Mouse (Mus musculus): ENCODE data around the gene Rad51b. TPM values are rescaled to one million over a fixed set of nuclear protein-coding genes. Genes with fewer than 3 reads are reported as not detected.

Rad51b gene
- polyA plus RNA-seq, 1 experiment from 2014 or later: 4.3 TPM

DNA sequence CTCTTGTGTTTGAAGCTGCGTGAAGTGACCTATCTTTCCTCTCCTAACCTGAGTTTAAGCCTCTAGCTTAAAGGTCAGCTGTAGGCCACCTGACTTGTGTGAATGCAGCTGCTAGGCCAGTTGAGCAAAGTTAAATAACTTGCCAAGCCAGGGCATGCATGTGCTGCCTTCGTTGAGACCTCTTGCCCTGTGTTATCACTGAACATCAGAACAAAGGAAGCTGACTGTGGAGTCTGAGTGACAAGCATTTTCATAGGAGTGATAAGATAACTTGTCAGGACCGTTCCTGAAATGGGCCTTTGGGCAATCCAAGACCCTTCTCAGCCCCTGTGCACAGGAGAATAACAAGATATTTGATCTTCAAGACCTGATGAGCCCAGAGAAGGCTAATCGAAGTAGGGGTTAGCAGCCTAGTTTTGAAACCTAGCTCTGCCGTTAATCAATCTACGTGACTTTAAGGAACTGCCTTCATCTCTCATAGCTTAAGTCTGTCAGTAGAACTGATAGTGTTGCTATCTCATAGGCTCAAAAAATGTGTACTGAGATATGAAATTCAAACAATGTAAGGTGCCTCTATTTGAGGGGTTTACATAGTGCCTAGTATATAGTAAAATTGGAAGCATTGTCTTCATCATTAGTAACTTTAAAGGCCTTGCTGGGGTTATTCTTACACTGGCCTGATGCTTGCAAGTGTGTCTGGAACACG lies 465.6 kb downstream of the Rad51b start:
- Histone ChIP-seq H3K27me3 (no peaks in the 10 kb centered on the region), H3K4me2 (no peak overlapping the region), H3K36me3 (replicated peaks) (no peaks in the 10 kb centered on the region), H3K4me3 (replicated peaks) (no peak overlapping the region), H3K27ac (replicated peaks) (peak overlapping the region; percentile 46; the same call in 1 of the 2 replicates), H3K9me3 (replicated peaks) (no peaks in the 10 kb centered on the region), H3K4me1 (replicated peaks) (peaks cover 36% of the 10 kb centered on the region), H3K9ac (no peak overlapping the region)
- peak; percentile 63; the same call in 1 of the 2 replicates for ATAC-seq (ENCODE audit: insufficient read depth)
- 17% methylated on average over 7 of the region's 7 CpGs for WGBS (ENCODE audit: insufficient replicate concordance)

DNA sequence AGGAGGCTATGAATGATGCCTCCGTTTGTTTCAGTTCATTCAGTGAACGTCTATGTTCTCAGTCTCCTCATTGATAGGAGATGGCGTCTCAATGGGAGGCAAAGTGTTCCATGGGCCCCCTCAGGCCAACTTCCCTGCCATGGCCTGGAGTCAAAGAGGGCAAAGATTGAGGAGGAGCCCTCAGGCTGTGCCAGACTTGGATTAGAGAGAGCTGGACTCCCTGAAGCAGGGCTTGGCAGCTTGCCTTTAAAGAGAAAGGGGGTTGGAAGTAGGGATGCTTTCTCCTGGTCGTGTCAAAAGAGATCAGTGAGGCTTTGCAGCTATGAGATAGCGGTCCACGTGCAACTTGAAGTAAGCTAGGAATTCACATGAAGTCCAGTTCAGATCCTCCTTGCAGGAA lies 469.0 kb downstream of the Rad51b start:
- H3K27me3 ChIP-seq: no peaks in the 10 kb centered on the region
- no peak overlapping the region for H3K9ac ChIP-seq
- no peak overlapping the region for H3K4me3 ChIP-seq (replicated peaks)
- H3K4me1 ChIP-seq (replicated peaks): peaks cover 30% of the 10 kb centered on the region
- H3K4me2 ChIP-seq: no peak overlapping the region
- H3K9me3 ChIP-seq (replicated peaks): no peaks in the 10 kb centered on the region
- WGBS (ENCODE audit: insufficient replicate concordance): 63% methylated on average over 6 of the region's 6 CpGs
- no peak overlapping the region for H3K27ac ChIP-seq (replicated peaks)
- no peaks in the 10 kb centered on the region for H3K36me3 ChIP-seq (replicated peaks)
- ATAC-seq (ENCODE audit: insufficient read depth): no peak

DNA sequence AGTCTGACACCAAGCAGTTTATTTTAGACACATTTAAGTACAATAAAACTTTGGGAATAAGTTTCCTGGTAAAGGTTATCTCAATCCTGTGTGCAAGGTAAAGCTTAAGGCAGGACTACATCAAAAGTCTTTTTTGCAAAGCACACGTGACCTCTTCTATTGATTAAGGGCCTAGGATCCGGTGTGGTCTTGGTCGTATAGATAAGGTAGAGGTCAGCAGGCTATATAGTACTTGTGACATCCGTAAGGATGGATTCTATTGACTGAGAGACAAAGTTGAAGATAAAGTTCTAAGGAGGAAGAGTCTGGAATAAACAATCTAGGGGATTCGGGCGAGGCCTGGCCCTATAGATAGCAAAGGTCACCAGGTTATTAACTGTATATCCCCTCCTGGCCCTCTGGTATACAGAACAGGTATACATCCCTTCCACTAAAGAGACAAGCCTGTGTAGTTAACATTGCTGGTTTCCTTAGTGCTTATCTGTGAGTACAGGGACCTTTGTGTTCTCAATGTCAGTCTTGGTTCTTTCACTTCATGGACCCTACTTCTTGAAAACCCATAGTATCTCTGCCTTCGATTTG lies 471.8 kb downstream of the Rad51b start:
- Histone ChIP-seq H3K4me3 (replicated peaks) (no peak overlapping the region), H3K27ac (replicated peaks) (no peak overlapping the region), H3K4me1 (replicated peaks) (peaks cover 14% of the 10 kb centered on the region), H3K9ac (no peak overlapping the region), H3K4me2 (no peak overlapping the region), H3K9me3 (replicated peaks) (no peaks in the 10 kb centered on the region), H3K36me3 (replicated peaks) (no peaks in the 10 kb centered on the region; the same call in 1 of the 2 replicates), H3K27me3 (no peaks in the 10 kb centered on the region)
- ATAC-seq (ENCODE audit: insufficient read depth): no peak
- WGBS (ENCODE audit: insufficient replicate concordance): 40% methylated on average over 7 of the region's 7 CpGs

DNA sequence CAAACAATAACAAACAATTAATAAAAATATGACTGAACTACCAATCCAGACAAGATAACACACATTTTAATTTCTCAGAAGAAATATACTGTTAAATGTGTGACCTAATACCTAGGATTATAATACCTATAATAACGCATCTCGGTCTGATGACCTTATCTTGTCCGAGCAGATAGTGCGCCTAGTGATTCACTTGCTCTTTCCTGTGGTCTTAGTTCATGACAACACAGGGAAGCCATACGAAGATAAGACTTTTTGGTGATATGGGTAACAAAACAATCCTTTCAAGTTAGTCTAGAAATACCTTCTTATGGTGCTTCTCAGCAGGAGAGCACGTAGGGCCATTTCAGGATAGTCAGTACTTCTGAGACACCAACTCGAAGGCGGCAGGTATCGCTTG lies 472.7 kb downstream of the Rad51b start:
- Histone ChIP-seq H3K4me3 (replicated peaks) (no peak overlapping the region), H3K27ac (replicated peaks) (no peak overlapping the region), H3K4me1 (replicated peaks) (peaks cover 14% of the 10 kb centered on the region), H3K9ac (no peak overlapping the region), H3K36me3 (replicated peaks) (no peaks in the 10 kb centered on the region; the same call in 1 of the 2 replicates), H3K9me3 (replicated peaks) (no peaks in the 10 kb centered on the region), H3K27me3 (no peaks in the 10 kb centered on the region), H3K4me2 (no peak overlapping the region)
- 37% methylated on average over 9 of the region's 9 CpGs for WGBS (ENCODE audit: insufficient replicate concordance)
- 0 out of 2 replicates have a peak, but pooled peaks have one; percentile 25 for ATAC-seq (ENCODE audit: insufficient read depth)

DNA sequence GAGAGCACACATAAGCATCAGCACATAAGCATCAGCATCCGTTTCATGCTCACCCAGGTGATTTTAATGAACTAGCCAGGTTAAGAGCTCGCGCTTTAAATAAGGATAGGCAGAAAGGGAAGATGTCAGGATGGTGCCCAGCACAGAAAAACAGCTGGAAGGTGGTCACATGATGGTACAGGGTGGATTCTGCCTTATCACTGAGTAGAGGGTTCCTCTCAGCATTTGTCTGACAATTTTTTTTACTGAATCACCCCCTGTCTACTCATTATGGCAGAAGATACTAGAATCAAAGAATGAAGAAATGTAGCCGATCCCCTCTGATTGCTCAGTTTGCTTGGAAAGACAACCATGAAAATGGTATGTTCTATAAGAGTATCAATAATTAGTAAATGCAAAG lies 474.1 kb downstream of the Rad51b start:
- no peaks in the 10 kb centered on the region; the same call in 1 of the 2 replicates for H3K36me3 ChIP-seq (replicated peaks)
- no peak for ATAC-seq (ENCODE audit: insufficient read depth)
- WGBS (ENCODE audit: insufficient replicate concordance): 80% methylated on average over 4 of the region's 4 CpGs

DNA sequence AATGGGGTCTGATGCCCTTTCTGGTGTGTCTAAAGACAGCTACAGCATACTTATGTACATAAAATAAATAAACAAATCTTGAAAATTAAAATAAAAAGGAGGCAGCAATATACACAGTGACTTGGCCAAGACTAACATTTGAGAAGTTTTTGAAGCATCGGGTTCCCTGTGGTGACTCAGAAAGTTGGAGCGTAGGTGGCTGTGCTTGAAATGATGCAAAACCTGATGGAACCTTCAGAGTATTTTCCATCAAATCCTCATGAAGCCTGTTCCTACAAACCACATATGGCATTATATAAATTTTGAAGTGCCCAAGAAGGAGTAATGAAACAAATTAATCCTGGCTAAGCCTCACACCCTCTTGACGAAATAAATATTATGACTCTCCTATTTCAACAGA lies 474.7 kb downstream of the Rad51b start:
- peaks cover 14% of the 10 kb centered on the region for H3K4me1 ChIP-seq (replicated peaks)
- no peak overlapping the region for H3K4me2 ChIP-seq
- WGBS (ENCODE audit: insufficient replicate concordance): 78% methylated on average over 3 of the region's 3 CpGs
- H3K9me3 ChIP-seq (replicated peaks): no peaks in the 10 kb centered on the region
- ATAC-seq (ENCODE audit: insufficient read depth): no peak
- no peaks in the 10 kb centered on the region for H3K27me3 ChIP-seq
- no peak overlapping the region for H3K9ac ChIP-seq
- H3K27ac ChIP-seq (replicated peaks): no peak overlapping the region
- no peak overlapping the region for H3K4me3 ChIP-seq (replicated peaks)
- H3K36me3 ChIP-seq (replicated peaks): no peaks in the 10 kb centered on the region; the same call in 1 of the 2 replicates

More for the DNA sequence above, 474.1 kb downstream of the Rad51b start:
- Histone ChIP-seq H3K9me3 (replicated peaks) (no peaks in the 10 kb centered on the region), H3K9ac (no peak overlapping the region), H3K4me2 (no peak overlapping the region), H3K4me1 (replicated peaks) (peaks cover 14% of the 10 kb centered on the region), H3K4me3 (replicated peaks) (no peak overlapping the region), H3K27ac (replicated peaks) (no peak overlapping the region), H3K27me3 (no peaks in the 10 kb centered on the region)

DNA sequence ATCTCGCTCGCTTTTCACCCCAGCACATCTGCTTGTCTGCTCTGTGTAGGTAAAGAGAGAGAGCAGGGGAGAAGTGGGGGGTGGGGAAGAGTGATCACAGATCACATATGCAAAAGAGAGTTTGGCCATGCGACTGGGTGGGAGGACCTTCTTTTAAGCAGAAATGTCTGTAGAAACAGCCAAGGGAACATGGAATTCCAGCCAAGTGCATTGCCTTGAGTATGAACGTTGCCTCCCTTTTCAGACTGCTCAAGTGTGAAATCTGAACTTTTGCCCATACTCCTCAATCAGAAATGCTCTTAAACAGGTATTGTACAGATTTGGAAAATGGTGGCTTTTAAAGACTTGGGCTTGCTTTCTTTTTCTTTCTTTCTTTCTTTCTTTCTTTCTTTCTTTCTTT lies 476.2 kb downstream of the Rad51b start:
- ATAC-seq (ENCODE audit: insufficient read depth): no peak
- peaks cover 14% of the 10 kb centered on the region for H3K4me1 ChIP-seq (replicated peaks)

DNA sequence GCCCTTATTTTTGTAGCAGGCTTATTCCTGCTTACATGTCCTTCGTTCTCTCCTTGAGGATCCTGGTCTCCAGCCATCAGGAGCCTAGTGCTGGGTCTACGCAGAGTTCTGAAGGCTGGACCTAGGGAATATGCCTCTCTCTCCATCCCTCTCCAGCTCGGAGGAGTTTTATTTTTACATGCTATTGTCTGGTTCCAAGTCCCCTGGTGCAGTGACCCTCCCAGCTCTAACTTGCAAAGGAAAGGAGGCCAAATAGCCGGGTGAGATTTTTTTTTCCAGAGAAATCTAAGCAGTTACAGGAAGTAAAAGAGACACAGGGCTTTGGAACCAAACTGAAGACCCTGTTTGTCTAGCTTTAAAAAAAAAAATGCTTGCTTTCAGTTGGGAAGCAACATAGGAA lies 477.5 kb downstream of the Rad51b start:
- WGBS (ENCODE audit: insufficient replicate concordance): 66% methylated on average over 4 of the region's 4 CpGs
- H3K9ac ChIP-seq: no peak overlapping the region
- H3K27ac ChIP-seq (replicated peaks): no peak overlapping the region
- ATAC-seq (ENCODE audit: insufficient read depth): no peak
- H3K36me3 ChIP-seq (replicated peaks): no peaks in the 10 kb centered on the region; the same call in 1 of the 2 replicates
- H3K9me3 ChIP-seq (replicated peaks): no peaks in the 10 kb centered on the region
- peaks cover 6% of the 10 kb centered on the region for H3K4me1 ChIP-seq (replicated peaks)
- no peak overlapping the region for H3K4me3 ChIP-seq (replicated peaks)
- H3K27me3 ChIP-seq: no peaks in the 10 kb centered on the region
- H3K4me2 ChIP-seq: no peak overlapping the region

More for the DNA sequence above, 476.2 kb downstream of the Rad51b start:
- no peak overlapping the region for H3K4me3 ChIP-seq (replicated peaks)
- no peaks in the 10 kb centered on the region; the same call in 1 of the 2 replicates for H3K36me3 ChIP-seq (replicated peaks)
- H3K9ac ChIP-seq: no peak overlapping the region
- H3K27me3 ChIP-seq: no peaks in the 10 kb centered on the region
- H3K27ac ChIP-seq (replicated peaks): no peak overlapping the region
- H3K9me3 ChIP-seq (replicated peaks): no peaks in the 10 kb centered on the region
- 68% methylated on average over 4 of the region's 4 CpGs for WGBS (ENCODE audit: insufficient replicate concordance)
- H3K4me2 ChIP-seq: no peak overlapping the region

DNA sequence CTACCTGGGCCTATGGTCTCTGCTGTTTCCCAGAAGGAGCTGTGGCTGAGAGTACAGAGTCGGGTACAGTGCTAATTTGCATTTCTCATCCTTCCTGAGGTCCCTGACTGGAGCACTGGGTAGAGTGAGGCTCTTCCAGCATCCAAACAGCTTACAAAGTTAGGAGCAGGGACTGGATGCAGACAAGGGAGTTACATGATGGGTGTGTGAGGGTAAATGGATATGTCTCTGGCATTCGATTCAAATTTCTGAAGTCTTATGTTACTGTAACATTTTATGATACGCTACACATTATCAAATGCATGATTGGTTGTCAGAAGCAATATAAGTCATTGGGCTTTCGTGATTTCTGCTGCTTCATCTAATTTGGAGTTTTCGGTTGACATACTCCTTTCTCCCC lies 479.7 kb downstream of the Rad51b start:
- H3K27ac ChIP-seq (replicated peaks): no peak overlapping the region
- no peak for ATAC-seq (ENCODE audit: insufficient read depth)
- H3K4me3 ChIP-seq (replicated peaks): no peak overlapping the region
- H3K27me3 ChIP-seq: no peaks in the 10 kb centered on the region
- no peaks in the 10 kb centered on the region for H3K9me3 ChIP-seq (replicated peaks)
- WGBS (ENCODE audit: insufficient replicate concordance): 70% methylated on average over 5 of the region's 5 CpGs
- no peak overlapping the region for H3K9ac ChIP-seq
- H3K36me3 ChIP-seq (replicated peaks): no peaks in the 10 kb centered on the region; the same call in 1 of the 2 replicates
- no peak overlapping the region for H3K4me2 ChIP-seq
- no peaks in the 10 kb centered on the region for H3K4me1 ChIP-seq (replicated peaks)

DNA sequence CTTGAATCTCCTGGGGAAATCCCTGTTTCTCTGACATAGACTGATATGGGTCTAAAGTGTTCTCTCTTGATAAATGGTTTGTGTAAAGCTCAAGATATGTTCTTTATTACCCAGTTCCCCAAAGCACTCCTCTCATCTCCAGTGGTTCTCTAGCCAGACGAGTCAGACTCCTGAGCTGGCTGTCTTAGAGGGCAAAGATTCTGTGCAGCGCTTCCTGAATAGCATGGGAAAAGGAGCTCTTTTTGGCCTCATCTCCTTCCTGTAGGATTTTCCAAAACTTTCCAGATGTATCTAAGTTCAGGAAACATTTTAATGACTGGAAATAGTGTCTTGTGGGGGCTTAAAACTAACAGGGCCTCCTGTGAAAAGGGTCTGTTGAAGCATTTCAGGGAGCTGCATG lies 483.7 kb downstream of the Rad51b start:
- H3K9ac ChIP-seq: no peak overlapping the region
- no peak overlapping the region for H3K27ac ChIP-seq (replicated peaks)
- H3K4me3 ChIP-seq (replicated peaks): no peak overlapping the region
- no peak for ATAC-seq (ENCODE audit: insufficient read depth)
- H3K9me3 ChIP-seq (replicated peaks): no peaks in the 10 kb centered on the region
- no peak overlapping the region for H3K4me2 ChIP-seq
- H3K4me1 ChIP-seq (replicated peaks): no peaks in the 10 kb centered on the region
- H3K27me3 ChIP-seq: no peaks in the 10 kb centered on the region
- no peaks in the 10 kb centered on the region for H3K36me3 ChIP-seq (replicated peaks)
- WGBS (ENCODE audit: insufficient replicate concordance): 55% methylated on average over 2 of the region's 2 CpGs

DNA sequence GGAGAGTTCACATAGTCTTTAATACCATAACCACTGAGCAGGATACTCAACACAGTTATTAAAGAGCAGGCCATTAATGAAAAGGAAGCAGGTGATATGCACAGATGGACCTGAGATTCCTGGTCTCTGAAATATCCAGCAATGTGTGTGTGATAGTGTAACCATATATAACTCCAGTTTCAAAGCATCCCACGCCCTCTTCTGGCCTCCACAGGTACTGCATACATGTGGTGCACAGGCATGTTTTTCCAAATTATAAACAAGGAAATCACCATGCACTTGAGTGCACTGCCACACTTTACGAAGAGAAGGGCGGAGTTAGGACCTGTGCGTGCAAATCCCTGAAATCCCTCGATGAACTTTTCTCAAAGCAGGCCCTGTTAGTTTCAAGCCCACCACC lies 484.7 kb downstream of the Rad51b start:
- Histone ChIP-seq H3K36me3 (replicated peaks) (no peaks in the 10 kb centered on the region), H3K4me2 (no peak overlapping the region), H3K9me3 (replicated peaks) (no peaks in the 10 kb centered on the region), H3K27me3 (no peaks in the 10 kb centered on the region), H3K27ac (replicated peaks) (no peak overlapping the region), H3K4me1 (replicated peaks) (no peaks in the 10 kb centered on the region), H3K4me3 (replicated peaks) (no peak overlapping the region), H3K9ac (no peak overlapping the region)
- no peak for ATAC-seq (ENCODE audit: insufficient read depth)
- 66% methylated on average over 5 of the region's 5 CpGs for WGBS (ENCODE audit: insufficient replicate concordance)
